Mouse (Mus musculus) skeletal muscle tissue, adult 2 months (tissue): ENCODE data around the gene Wdr62.
A peak's percentile ranks its signal among the peaks of the same experiment; 100 is the strongest.
"Not testable (repeated sequence)": the region's sequence is repeated elsewhere in the genome, so short reads cannot be mapped to it uniquely, and the experiment has no call there.

ENCODE experiments used
- DNase-seq: peaks from one replicate; pipeline ENCODE4 v3.0.0-alpha.2; 2012; ENCODE audit warnings: low read depth, low spot score

Wdr62 gene

DNA sequence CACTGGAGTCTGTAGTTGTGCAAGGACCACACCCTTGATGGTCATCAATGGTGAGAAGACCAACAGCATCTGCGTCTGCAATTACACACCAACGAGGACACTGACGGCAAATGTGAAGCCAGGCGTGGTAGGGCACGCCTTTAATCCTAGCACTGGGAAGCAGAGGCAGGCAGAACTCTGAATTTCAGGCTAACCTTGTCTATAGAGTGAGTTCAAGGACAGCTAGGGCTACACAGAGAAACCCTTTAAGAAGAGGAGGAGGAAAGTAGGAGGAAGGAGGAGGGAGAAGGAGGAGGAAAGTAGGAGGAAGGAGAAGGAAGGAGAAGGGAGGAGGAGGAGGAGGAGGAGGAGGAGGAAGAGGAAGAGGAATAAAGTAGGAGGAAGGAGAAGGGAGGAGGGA, 14.7 kb downstream of the Wdr62 start:
- DNase-seq, result no peak

DNA sequence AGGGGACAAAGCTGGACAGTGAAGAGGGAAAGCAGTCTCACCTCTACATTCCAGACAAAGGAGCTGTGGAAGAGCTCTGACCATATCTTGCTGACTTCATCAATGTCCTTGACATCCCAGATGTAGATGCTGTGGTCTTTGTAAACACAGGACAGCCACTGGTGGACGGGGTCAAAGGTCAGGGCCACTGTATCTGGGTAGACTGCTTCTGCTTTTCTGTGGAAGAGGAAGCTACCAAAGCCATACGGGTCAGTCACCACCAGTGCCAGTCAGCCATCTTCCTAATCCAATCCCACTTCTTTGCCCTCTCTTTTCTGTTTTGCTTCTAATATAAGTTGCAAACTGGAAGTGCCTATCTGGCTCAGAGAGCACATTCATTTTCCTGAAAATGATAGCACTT, 15.2 kb downstream of the Wdr62 start:
- DNase-seq, result no peak

- peak; percentile 50 for DNase-seq
These were observed 28.0 kb downstream of the Wdr62 start for GRCm38 (mm10) chr7:30251956-30252954.

DNA sequence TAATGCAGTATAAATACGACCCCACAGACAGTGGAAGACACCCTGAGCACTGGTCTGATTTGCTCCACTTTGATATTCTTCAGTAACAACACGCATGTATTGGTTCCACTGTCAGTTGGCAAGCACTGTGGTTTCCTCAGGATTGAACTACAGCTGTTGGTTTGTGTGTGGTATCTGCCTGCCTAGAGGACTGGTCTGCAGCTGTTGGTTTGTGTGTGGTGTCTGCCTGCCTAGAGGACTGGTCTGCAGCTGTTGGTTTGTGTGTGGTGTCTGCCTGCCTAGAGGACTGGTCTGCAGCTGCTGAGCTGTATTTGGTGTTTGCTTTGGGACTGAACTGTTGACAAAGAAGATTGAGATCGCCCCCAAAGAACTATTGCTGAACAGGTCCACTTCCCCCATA, 42.8 kb downstream of the Wdr62 start:
- not testable (repeated sequence) for DNase-seq

DNA sequence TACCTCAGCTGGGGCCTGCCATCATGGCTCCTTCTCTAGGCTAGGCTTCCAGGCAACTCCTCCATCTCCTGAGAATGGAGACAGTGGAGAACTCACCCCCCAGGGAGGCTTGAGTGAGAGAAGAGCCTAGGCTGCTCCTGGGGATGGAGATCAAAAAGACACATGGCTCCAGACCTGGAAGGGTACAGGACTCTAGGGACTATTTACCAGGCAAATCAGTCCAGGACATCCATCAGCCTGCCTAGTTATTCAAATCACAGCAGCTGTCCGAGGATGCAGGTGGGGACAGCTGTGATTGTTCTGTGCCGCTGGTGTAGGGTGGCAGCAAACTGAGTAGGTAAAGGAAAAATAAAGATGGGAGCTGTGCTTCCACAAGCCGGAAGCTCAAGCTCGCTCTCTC, 44.6 kb downstream of the Wdr62 start, which contains the start of gene Ovol3:
Gene Ovol3, minus strand, starts transcription at position 101 of the 400 bp plus-strand sequence.
- no peak for DNase-seq

DNA sequence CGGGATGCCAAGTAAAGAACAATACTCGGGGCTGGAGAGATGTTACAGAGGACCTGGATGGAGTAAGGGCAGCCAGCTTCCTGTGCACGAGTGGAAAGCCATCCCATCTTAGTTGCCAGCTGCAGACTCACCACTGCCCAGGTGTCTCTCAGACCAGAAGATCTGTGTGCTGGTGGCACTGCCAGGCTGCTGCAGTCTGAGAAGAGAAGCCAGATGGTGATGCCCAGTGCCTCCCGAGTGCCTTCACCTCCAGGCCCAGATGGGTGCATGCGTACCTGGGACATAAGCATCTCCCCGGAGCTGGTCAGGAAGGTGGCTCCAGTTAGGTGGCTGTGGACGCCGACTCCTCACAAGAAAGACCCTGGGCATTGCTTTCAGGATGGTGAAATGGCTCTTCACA, 45.1 kb downstream of the Wdr62 start:
- DNase-seq, result no peak

DNA sequence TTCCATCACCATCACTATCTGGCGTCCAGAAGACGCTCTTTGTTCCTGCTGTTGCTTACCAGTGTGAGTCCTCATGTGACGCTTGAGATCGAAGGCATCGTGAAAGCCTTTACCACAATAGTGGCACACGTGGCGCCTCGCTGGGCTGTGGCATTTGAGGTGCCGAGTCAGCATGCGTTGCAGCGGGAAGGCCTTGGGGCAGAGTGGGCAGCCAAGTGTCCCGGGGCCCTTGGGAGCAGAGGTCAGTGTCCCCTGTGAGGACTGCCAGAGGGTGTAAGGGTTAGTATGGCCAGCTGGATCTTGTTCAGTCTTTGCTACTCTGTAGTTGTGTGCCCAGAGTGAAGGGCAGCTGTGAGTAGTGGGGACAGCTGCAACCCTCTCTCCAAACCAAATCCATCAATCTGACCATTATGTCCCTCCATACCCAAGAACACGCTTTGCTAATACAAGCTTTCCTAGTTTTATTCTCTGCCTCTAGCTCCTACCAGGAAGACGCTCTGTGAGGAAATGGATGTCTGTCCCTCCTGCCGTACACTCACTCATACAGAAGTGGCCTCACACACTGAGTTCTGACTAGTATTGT, 45.9 kb downstream of the Wdr62 start:
- no peak for DNase-seq

DNA sequence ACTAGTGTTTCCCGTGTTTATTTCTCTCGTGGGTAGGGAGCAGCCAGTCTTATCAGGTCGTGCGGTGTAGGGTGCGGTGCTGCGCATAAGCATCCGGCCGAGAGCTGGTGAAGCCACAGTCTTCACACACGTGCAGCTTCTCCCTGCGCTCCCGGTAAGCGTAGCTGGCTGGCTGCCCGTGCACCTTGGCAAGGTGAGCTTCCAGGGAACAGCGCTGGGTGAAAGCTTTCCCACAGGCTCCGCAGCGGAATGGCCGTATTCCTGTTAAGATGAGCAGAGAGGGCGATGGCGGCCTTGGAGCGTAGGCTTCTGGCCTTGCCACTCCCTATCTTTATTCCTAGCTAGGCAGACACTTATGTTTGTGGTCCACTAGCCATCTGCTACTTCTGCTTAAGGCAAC, 46.8 kb downstream of the Wdr62 start:
- DNase-seq, result no peak

DNA sequence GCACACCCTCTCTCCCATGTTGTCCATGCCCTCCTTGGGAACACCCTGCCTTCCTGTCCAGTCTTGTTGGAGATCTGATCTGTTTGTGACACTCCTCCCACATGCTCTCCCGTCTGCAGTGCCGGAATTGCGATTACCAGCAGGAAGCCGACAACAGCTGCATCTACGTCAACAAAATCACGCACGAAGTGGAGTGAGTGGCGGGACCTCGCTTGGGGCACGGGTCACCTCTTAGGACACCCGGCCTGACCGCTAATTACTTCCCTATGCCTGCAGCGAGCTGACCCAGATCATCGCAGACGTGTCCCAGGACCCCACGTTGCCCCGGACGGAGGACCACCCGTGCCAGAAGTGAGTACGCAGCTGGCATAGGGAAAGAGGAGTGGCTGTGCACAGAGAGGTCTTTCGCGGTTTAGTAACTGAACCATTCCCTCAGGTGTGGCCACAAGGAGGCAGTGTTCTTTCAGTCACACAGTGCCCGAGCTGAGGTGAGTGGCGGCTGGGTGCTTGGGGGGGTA, 47.5 kb downstream of the Wdr62 start:
- DNase-seq, result peak; percentile 29

DNA sequence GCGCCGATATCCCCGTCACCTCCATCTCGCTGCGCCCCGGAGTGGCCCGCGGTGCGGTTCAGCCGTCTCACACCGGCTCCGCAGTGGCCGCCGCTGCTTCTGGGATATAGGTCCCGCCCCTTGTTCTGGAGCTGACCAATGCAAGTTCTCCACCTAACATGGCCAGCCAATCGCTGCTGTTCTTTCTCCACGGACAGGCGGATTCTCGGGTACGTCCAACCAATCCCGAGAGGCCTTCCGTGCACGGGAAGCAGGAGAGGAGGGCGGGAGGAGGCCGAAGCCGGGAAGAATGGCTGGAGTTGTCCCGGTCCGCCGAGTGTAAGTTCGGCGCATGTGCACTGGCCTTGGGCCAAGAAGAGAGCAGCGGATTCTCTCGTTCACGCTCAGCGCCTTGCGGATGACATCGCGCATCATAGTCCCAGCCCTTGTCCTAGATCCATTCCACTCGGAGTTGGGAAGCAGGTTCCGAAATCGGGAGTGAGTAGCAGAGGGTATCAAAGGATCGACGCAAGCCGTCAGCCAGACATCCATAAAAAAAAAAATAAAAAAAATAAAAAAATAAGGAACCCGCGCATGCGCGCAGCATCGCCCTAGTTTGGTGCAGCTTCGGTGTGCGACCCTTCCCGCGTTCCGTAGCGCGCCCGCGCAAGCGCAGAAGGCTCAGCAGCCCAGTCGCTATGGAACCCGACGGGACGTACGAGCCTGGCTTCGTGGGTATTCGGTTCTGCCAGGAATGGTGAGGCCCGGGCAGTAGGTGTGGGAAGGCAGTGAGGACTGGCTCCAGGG, 48.4 kb downstream of the Wdr62 start, which contains the start of the genes Polr2i and Tbcb:
Gene Polr2i, plus strand, starts transcription at position 280 of the 786 bp plus-strand sequence.
Gene Tbcb, minus strand, starts transcription at position 604 of the 786 bp plus-strand sequence.
- DNase-seq, result peak; percentile 100

- no peak for DNase-seq
These were observed 48.9 kb downstream of the Wdr62 start for GRCm38 (mm10) chr7:30231328-30231668.

- no peak for DNase-seq
These were observed 56.0 kb downstream of the Wdr62 start for GRCm38 (mm10) chr7:30224206-30224605.

- no peak for DNase-seq
These were observed 58.0 kb downstream of the Wdr62 start for GRCm38 (mm10) chr7:30222205-30222604.

DNA sequence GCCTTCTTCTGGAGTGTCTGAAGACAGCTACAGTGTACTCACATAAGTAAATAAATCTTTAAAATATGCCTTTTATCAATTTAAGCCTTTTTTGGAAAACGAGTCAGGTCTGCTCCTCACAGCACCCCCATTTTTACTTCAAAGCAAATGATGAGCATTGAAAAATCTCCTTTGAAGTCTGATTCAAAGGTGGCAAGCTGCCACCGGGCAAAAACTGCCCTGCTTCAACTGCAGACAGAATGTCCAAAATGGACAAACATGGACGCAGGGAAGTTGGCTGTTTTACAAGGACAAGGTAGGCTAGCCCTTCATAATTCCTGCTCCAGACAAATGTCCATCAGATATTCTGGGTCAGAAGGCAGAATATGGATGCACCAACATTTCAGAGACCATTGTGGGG, 58.8 kb downstream of the Wdr62 start:
- DNase-seq, result no peak

- no peak for DNase-seq
These were observed 60.2 kb downstream of the Wdr62 start for GRCm38 (mm10) chr7:30220008-30220356.

DNA sequence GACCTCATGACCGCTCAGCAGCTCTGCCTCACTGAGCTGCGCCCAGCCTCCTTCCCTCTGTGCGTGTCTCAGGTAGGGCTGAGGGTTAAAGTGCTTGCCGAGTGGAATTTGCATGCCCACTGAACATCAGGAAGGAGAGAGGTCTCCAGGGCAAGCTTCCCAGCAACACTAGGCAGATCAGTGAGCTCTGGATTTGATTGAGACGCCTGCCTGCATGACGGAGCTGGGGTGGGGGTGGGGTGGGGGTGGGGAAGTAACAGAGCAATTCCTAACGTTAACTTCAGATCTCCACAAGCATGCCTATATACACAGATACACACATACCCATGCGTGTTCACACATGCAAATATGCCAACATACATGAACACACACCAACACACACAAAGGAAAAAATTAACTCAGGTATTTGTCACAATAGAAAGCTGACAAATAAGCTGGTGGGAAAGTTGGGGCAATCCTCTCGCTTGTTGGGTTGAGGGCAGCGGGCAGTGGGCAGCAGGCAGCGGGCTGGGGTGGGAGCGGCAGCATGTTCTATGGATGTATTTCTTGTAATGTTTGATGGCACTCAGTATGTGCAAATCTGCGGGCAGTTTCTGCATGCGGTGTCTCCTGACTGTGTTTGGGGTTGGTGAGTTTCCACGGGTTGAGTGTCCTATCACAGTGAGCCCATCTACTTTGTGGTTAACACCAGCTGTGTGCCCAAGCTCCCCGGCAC, 60.8 kb downstream of the Wdr62 start:
- peak; percentile 55 for DNase-seq

- DNase-seq, result no peak
These were observed 62.9 kb downstream of the Wdr62 start for GRCm38 (mm10) chr7:30217277-30217676.

GRCm38 (mm10) chr7:30216723-30217151, 63.5 kb downstream of the Wdr62 start:
- peak; percentile 87 for DNase-seq

DNA sequence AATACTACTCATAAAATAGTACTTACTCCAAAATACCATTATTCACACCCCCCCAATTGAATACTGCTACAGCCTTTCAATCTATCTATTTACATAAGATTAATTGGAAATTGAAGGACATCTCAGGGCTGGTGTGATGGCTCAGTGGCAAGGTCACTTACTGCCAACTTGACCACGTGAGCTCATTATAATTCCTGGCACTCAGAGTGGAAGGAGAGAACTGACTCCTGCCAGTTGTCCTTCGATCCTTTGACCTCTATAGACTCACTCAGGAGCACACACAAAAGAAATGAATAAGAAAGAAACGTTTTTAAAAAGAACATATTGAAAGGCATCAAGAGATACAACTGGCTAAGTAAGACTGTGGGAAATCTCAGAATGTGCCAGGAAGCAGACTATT, 64.3 kb downstream of the Wdr62 start:
- no peak for DNase-seq

DNA sequence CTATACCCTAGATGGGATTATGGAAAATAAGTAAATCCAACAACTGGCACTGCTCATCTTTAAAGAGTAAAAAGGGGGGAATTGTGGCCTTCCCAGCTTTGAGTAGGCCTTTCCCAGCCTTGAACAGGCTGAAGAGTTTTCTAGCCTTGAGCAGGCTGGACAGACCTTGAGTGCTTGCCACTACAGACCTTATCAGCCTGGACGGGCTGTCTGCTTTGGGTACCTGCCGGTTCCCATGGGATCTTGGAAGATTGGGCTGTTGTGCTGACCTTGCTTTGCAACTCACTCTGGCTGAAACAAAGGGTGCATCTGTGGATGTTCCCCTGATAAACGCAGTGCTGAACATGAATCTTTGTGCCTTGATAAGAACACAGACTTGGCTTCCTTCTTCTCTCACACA, 66.3 kb downstream of the Wdr62 start:
- DNase-seq, result no peak

- DNase-seq, result no peak
These were observed 69.2 kb downstream of the Wdr62 start for GRCm38 (mm10) chr7:30211025-30211424.
